Mouse (Mus musculus): ENCODE results near the gene Dhx32.
A peak's percentile ranks its signal among the peaks of the same experiment; 100 is the strongest.

DNA sequence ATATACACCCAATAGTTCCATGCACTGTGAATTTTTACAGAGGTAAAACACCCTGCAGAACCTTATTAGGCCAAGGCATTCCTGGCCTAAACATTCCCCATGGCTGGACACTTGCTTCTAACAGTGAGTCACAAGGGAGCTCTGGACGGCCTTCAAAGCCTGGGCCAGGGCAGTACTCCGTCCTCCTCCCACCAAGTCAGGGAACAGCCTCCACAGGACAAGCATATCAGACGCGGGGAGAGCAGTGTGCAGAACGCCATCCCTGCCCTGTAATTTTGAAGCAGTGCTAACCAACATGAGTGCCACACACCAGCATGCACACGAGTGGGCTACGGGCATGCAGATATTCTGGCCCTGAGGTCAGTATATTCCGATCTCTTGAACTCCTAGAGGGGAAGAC is 35.2 kb downstream of the Dhx32 start:
- TF ChIP-seq CTCF (IDR thresholded peaks at IDR 0.05) (no peak), POLR2A (IDR thresholded peaks at IDR 0.05; ENCODE audit: insufficient read depth, low read depth, low read length) (peak; percentile 86)
